Mouse (Mus musculus) embryonic fibroblast, embryonic 13.5 days (primary cell): ENCODE measurements around the gene Tbc1d10b.

Source experiments
- CTCF ChIP-seq: IDR thresholded peaks from 2 replicates; pipeline ENCODE4 v1.5.1; 2011; ENCODE audit warnings: mild to moderate bottlenecking, control low read depth, low read length, moderate library complexity, borderline replicate concordance; ENCODE audit not compliant: insufficient read depth
- POLR2A ChIP-seq: IDR thresholded peaks from 2 replicates; pipeline ENCODE4 v1.6.1; 2011; ENCODE audit warnings: low read depth, mild to moderate bottlenecking, control low read depth, low read length, moderate library complexity

DNA sequence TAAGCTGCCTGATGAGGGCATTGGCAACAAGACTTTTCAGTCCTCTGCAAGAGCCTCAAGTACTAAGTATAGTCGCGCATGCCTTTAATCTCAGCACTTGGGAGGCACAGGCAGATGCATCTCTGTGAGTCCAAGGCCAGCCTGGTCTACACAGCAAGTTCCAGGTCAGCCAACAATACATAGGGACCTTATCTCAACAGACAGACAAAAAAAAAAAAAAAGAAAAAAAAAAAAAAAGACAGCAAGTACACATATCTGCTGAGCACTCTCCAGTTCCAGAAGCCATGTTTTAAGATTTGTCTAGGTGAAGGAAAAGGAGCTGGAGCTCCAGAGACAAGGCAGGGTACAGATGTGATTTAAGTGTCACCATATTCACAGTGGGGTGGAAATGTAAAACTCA lies 47.7 kb upstream of the Tbc1d10b start:
- TF ChIP-seq CTCF (no peak), POLR2A (no peak)
